Comparison of ENCODE assay signal across 21 mouse cellular contexts in the genomic region with DNA sequence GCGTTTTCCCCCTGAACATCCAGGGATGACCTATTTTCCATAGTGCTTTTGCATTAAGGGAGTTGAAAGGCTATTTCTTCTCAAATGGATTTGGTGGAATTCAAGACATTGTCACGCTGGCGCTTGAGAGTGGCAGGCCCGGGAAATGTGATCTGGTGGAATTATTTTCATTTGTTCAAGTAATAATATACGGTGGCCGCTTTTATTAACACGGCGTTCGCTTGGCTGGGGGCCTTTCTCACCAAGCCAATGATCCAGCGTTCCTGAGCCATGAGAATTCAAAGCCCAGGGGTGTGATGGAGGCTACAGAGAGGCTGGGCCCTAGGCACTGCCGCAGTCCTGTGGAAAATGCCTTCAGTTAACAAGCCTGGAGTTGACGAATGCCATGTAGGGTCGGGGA. TPM values are rescaled to one million over a fixed set of nuclear protein-coding genes. Genes with fewer than 3 reads are reported as not detected.
A peak's percentile ranks its signal among the peaks of the same experiment; 100 is the strongest.
DNase-seq lines count a peak whose midpoint lies in the region; ATAC-seq lines count a peak whose summit lies in the region.
"Had no signal": no experiment of that assay in that cellular context is flagged by ENCODE, and none has a peak within 500 bp of the region (broad histone marks: within the 10 kb centered on the region; RNA-seq: fewer than 3 reads in every experiment).

No protein-coding gene starts in this region.

- no peak for ATAC-seq in hindbrain, embryonic 11.5 days (ENCODE audit: low FRiP score)
- ATAC-seq in embryonic facial prominence, embryonic 15.5 days (ENCODE audit: insufficient number of reproducible peaks, low FRiP score, low TSS enrichment, low read depth): 0 out of 2 replicates have a peak, but pooled peaks have one; percentile 45
- ATAC-seq: forebrain, embryonic 16.5 days; liver, postnatal 0 days had no signal

- H3K9me3 ChIP-seq in hindbrain, embryonic 10.5 days: no peaks in the 10 kb centered on the region
- no peaks in the 10 kb centered on the region for H3K9me3 ChIP-seq in hindbrain, embryonic 11.5 days (ENCODE audit: control insufficient read depth, low read length)
- no peaks in the 10 kb centered on the region for H3K9me3 ChIP-seq in embryonic facial prominence, embryonic 15.5 days (replicated peaks)
- H3K9me3 ChIP-seq: G1E; hindbrain, embryonic 15.5 days; limb, embryonic 15.5 days had no signal

- H3K4me2 ChIP-seq in hindbrain, embryonic 11.5 days (replicated peaks; ENCODE audit: low read depth, low read length): no peak overlapping the region
- peak overlapping the region; percentile 13; the same call in 1 of the 2 replicates for H3K4me2 ChIP-seq in embryonic facial prominence, embryonic 15.5 days (replicated peaks)
- H3K4me2 ChIP-seq: hindbrain, embryonic 15.5 days; limb, embryonic 15.5 days had no signal

- H3K36me3 ChIP-seq in hindbrain, embryonic 10.5 days: no peaks in the 10 kb centered on the region
- no peaks in the 10 kb centered on the region for H3K36me3 ChIP-seq in hindbrain, embryonic 11.5 days (ENCODE audit: control insufficient read depth, insufficient read depth, low read length)
- H3K36me3 ChIP-seq in embryonic facial prominence, embryonic 15.5 days: no peaks in the 10 kb centered on the region
- H3K36me3 ChIP-seq: G1E; hindbrain, embryonic 15.5 days; limb, embryonic 15.5 days had no signal

- peaks cover 28% of the 10 kb centered on the region for H3K27me3 ChIP-seq in hindbrain, embryonic 10.5 days (ENCODE audit: insufficient read depth, poor library complexity, severe bottlenecking)
- no peaks in the 10 kb centered on the region; the same call in 1 of the 2 replicates for H3K27me3 ChIP-seq in hindbrain, embryonic 11.5 days (ENCODE audit: control insufficient read depth, insufficient read depth, low read length)
- H3K27me3 ChIP-seq in embryonic facial prominence, embryonic 15.5 days: no peaks in the 10 kb centered on the region
- H3K27me3 ChIP-seq: hindbrain, embryonic 15.5 days had no signal

- WGBS in hindbrain, embryonic 10.5 days: 17% methylated on average over 13 of the region's 13 CpGs
- 13% methylated on average over 13 of the region's 13 CpGs for WGBS in hindbrain, embryonic 11.5 days
- 10% methylated on average over 13 of the region's 13 CpGs for WGBS in embryonic facial prominence, embryonic 15.5 days

- peak; percentile 6 for DNase-seq in hindbrain, embryonic 10.5 days (ENCODE audit: low spot score)
- DNase-seq in hindbrain, embryonic 11.5 days (ENCODE audit: low spot score): no peak
- peak; percentile 2 for DNase-seq in retina, postnatal 1 day
- no peak for DNase-seq in retina, embryonic 14.5 days (ENCODE audit: low spot score)
- DNase-seq in cerebellum, adult 11 months: no peak
- no peak for DNase-seq in lung, postnatal 36 days
- DNase-seq: adrenal gland, postnatal 36 days; cerebellum, postnatal 14 days; kidney, adult 11 months; liver, postnatal 0 days; lung, postnatal 14 days; right cerebral cortex, postnatal 25 days; thymus, postnatal 14 days had no signal

- H3K9ac ChIP-seq in hindbrain, embryonic 11.5 days (ENCODE audit: low read depth, low read length): no peak overlapping the region
- H3K9ac ChIP-seq in embryonic facial prominence, embryonic 15.5 days: no peak overlapping the region
- H3K9ac ChIP-seq: hindbrain, embryonic 15.5 days; limb, embryonic 15.5 days; liver, postnatal 0 days had no signal

- H3K4me3 ChIP-seq in hindbrain, embryonic 10.5 days: no peak overlapping the region
- H3K4me3 ChIP-seq in hindbrain, embryonic 11.5 days (ENCODE audit: low read depth, low read length): no peak overlapping the region
- H3K4me3 ChIP-seq in embryonic facial prominence, embryonic 15.5 days (replicated peaks): no peak overlapping the region
- H3K4me3 ChIP-seq: hindbrain, embryonic 15.5 days; left cerebral cortex, adult 2 months; limb, embryonic 15.5 days had no signal

- H3K27ac ChIP-seq in hindbrain, embryonic 10.5 days: no peak overlapping the region
- H3K27ac ChIP-seq in hindbrain, embryonic 11.5 days (ENCODE audit: low read depth, low read length): no peak overlapping the region
- H3K27ac ChIP-seq in embryonic facial prominence, embryonic 15.5 days (replicated peaks): no peak overlapping the region
- H3K27ac ChIP-seq: hindbrain, embryonic 15.5 days; kidney, postnatal 0 days; left cerebral cortex, adult 2 months; limb, embryonic 15.5 days had no signal

- peaks cover 21% of the 10 kb centered on the region for H3K4me1 ChIP-seq in hindbrain, embryonic 10.5 days (replicated peaks)
- no peaks in the 10 kb centered on the region for H3K4me1 ChIP-seq in hindbrain, embryonic 11.5 days (replicated peaks; ENCODE audit: control insufficient read depth, insufficient read depth, low read length)
- 0 out of 2 replicates have a peak, but pooled peaks cover 13% of the 10 kb centered on the region for H3K4me1 ChIP-seq in embryonic facial prominence, embryonic 15.5 days

RNA-seq across cellular contexts. Expression of gene Fgf6, which starts 5.0 kb away (rescaled TPM):
- polyA plus RNA-seq in hindbrain, embryonic 10.5 days (2016; fragmentation: Nextera tagmentation; extraction: Ambion mirVana): not detected in 2 replicates
- polyA plus RNA-seq in hindbrain, embryonic 11.5 days (2014; fragmentation: Nextera tagmentation; extraction: Ambion mirVana): 0.04 and 0.14 TPM in 2 replicates
- polyA plus RNA-seq in embryonic facial prominence, embryonic 15.5 days (2015; fragmentation: Nextera tagmentation; extraction: Ambion mirVana): 1.7 and 2.8 TPM in 2 replicates
- polyA plus RNA-seq: forebrain, embryonic 16.5 days; G1E; kidney, postnatal 0 days; liver, postnatal 0 days had no signal

RNA-seq across cellular contexts. Expression of gene Fgf23, which starts 52.3 kb away (rescaled TPM):
- polyA plus RNA-seq in hindbrain, embryonic 10.5 days (2016; fragmentation: Nextera tagmentation; extraction: Ambion mirVana): 0.08 and 0.11 TPM in 2 replicates
- polyA plus RNA-seq in hindbrain, embryonic 11.5 days (2014; fragmentation: Nextera tagmentation; extraction: Ambion mirVana): 0.08 TPM in 1 of 2 replicates, not detected in the other
- 0.20 and 0.35 TPM in 2 replicates for polyA plus RNA-seq in embryonic facial prominence, embryonic 15.5 days (2015; fragmentation: Nextera tagmentation; extraction: Ambion mirVana)
- polyA plus RNA-seq: G1E; kidney, postnatal 0 days; limb, embryonic 15.5 days; liver, postnatal 0 days; neural tube, embryonic 11.5 days had no signal

Comparison
In these comparisons a context has a peak if more than half of its experiments do, and no peak if none do; other contexts are left out.
1. DNase-seq: peak in hindbrain, embryonic 10.5 days (single experiment) and retina, postnatal 1 day (single experiment); none in hindbrain, embryonic 11.5 days (single experiment), retina, embryonic 14.5 days (single experiment), cerebellum, adult 11 months (single experiment) and lung, postnatal 36 days (single experiment).